Mouse (Mus musculus): ENCODE measurements around the gene Cetn3. TPM values are rescaled to one million over a fixed set of nuclear protein-coding genes. Genes with fewer than 3 reads are reported as not detected.

Gene Cetn3
- polyA plus RNA-seq, 1 experiment from 2014 or later: 194 TPM

- no peak for DNase-seq (ENCODE audit: low spot score)
- Histone ChIP-seq H3K4me1 (replicated peaks) (peaks cover 27% of the 10 kb centered on the region), H3K9me3 (no peaks in the 10 kb centered on the region), H3K4me3 (peak overlapping the region; percentile 80), H3K27me3 (ENCODE audit: insufficient read depth, poor library complexity, severe bottlenecking) (no peaks in the 10 kb centered on the region), H3K36me3 (peaks cover 13% of the 10 kb centered on the region), H3K27ac (peak overlapping the region; percentile 99)
- WGBS: 56% methylated on average over 9 of the region's 9 CpGs
These were observed 402 bp upstream of the Cetn3 start for GRCm38 (mm10) chr13:81782475-81782874.

GRCm38 (mm10) chr13:81783405-81784342 is 797 bp downstream of the Cetn3 start:
- 1% methylated on average over 62 of the region's 62 CpGs for WGBS
- H3K36me3 ChIP-seq: peaks cover 25% of the 10 kb centered on the region
- H3K27me3 ChIP-seq (ENCODE audit: insufficient read depth, poor library complexity, severe bottlenecking): no peaks in the 10 kb centered on the region
- no peaks in the 10 kb centered on the region for H3K9me3 ChIP-seq
- DNase-seq (ENCODE audit: low spot score): peak; percentile 98
- H3K27ac ChIP-seq: peak overlapping the region; percentile 99
- peak overlapping the region; percentile 80 for H3K4me3 ChIP-seq
- H3K4me1 ChIP-seq (replicated peaks): peaks cover 27% of the 10 kb centered on the region

DNA sequence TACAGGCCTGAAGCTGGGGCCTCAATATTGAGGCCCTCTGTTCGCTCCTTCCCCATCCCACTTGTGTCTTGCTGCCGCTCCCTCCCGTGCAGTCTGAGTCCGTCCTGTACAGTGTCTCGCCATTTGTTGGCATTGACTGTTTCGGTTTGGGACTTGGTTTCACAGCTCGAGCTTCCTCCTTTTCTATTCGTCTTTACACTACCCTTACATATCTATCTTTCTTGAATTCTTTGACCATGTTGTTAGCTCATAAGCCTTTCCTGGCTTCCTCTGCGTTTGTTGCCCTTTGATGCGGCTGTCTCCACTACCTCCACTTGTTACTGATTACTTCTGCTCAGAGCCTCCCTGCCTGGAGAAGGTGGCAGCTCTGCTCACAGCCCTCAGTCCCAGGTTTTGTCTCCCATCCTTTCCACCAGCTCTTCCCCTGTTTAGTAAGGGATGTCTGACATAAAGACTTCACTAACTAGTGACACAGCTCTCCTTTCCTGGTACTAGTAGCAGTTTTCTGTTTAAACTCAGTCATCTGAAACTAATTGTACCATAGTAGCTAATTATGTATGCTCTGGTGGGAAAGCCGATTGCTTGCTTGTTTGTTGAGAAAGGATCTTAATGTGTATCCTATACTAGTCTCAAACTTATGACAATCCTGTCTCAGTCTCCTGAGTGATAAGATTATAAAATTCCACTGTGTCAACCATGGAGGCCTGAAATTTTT is 3.0 kb downstream of the Cetn3 start:
- Histone ChIP-seq H3K4me1 (replicated peaks) (peaks cover 27% of the 10 kb centered on the region), H3K4me3 (no peak overlapping the region), H3K9me3 (no peaks in the 10 kb centered on the region), H3K36me3 (peaks cover 44% of the 10 kb centered on the region), H3K27me3 (ENCODE audit: insufficient read depth, poor library complexity, severe bottlenecking) (no peaks in the 10 kb centered on the region), H3K27ac (no peak overlapping the region)
- WGBS: 77% methylated on average over 11 of the region's 11 CpGs
- no peak for DNase-seq (ENCODE audit: low spot score)

DNA sequence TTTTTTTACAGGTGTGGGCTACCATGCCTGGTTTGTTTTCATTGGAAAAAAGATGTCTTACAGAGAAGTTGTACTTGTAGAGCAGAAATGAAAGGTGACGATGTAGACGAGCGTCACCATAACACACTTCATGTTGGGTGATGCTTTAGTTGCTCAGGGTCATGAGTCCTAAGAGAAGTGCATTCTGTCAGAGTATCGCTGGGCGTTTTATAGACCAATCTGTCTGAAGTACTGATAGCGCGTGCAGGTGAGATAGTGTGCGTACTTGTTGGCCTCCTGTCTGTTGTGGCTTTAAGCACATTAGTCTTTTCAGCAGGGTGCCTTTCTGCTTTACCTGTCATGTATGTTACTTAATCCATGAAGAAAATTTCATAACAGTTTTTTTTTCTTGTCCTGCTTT is 7.3 kb downstream of the Cetn3 start:
- no peak for DNase-seq (ENCODE audit: low spot score)
- Histone ChIP-seq H3K36me3 (peaks cover 63% of the 10 kb centered on the region), H3K9me3 (no peaks in the 10 kb centered on the region), H3K4me3 (no peak overlapping the region), H3K27me3 (ENCODE audit: insufficient read depth, poor library complexity, severe bottlenecking) (no peaks in the 10 kb centered on the region), H3K27ac (no peak overlapping the region), H3K4me1 (replicated peaks) (peaks cover 8% of the 10 kb centered on the region)
- WGBS: 96% methylated on average over 8 of the region's 8 CpGs

- WGBS: 92% methylated on average over 8 of the region's 8 CpGs
- no peaks in the 10 kb centered on the region for H3K9me3 ChIP-seq
- no peak for DNase-seq (ENCODE audit: low spot score)
- H3K4me1 ChIP-seq (replicated peaks): no peaks in the 10 kb centered on the region
- H3K27ac ChIP-seq: no peak overlapping the region
- no peaks in the 10 kb centered on the region for H3K27me3 ChIP-seq (ENCODE audit: insufficient read depth, poor library complexity, severe bottlenecking)
- H3K4me3 ChIP-seq: no peak overlapping the region
- H3K36me3 ChIP-seq: peaks cover 62% of the 10 kb centered on the region
These were observed 9.0 kb downstream of the Cetn3 start for GRCm38 (mm10) chr13:81791861-81792260.

DNA sequence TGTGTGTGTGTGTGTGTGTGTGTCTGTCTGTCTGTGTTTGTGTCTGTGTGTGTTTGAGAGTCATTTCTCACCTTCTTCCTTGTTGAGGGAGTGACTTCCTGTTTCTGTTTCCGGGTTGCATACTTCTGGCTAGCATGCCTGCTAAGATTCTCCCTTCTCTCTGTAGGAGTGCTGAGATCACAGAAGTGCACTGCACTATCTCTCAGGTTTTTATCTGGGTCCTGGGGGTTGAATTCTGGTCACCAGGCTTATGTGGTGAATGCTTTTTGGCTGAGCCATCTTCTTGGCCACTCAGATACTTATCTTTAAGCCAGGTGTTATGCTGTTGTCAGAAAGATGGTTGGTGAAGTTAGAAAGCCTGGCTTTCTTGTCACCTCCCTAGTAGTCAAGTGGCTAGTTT is 11.0 kb downstream of the Cetn3 start:
- no peak for DNase-seq (ENCODE audit: low spot score)
- no peak overlapping the region for H3K27ac ChIP-seq
- no peaks in the 10 kb centered on the region for H3K9me3 ChIP-seq
- no peaks in the 10 kb centered on the region for H3K4me1 ChIP-seq (replicated peaks)
- no peaks in the 10 kb centered on the region for H3K27me3 ChIP-seq (ENCODE audit: insufficient read depth, poor library complexity, severe bottlenecking)
- WGBS: 83% methylated on average over 1 of the region's 1 CpGs
- H3K4me3 ChIP-seq: no peak overlapping the region
- H3K36me3 ChIP-seq: peaks cover 47% of the 10 kb centered on the region

DNA sequence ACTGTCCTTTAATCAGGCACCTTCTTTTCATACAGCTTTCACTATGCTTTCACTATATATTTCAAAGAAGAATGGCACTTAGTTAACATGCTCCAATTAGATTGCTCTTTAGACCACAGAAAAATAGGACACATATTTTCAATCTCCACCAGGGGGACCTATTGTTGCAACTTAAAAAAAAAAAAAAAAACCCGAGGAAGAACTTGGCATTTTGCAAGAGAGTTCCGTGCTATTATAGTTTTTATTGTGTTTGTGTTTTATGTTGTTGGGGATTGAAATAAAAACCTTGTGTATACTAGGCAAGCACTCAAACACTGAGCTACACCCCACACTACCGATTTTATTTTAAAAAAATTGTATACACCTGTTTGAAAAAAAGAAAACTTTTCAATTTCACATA is 18.2 kb downstream of the Cetn3 start:
- Histone ChIP-seq H3K4me3 (no peak overlapping the region), H3K36me3 (0 out of 2 replicates have a peak, but pooled peaks cover 8% of the 10 kb centered on the region), H3K4me1 (replicated peaks) (no peaks in the 10 kb centered on the region), H3K9me3 (no peaks in the 10 kb centered on the region), H3K27ac (no peak overlapping the region), H3K27me3 (ENCODE audit: insufficient read depth, poor library complexity, severe bottlenecking) (no peaks in the 10 kb centered on the region)
- DNase-seq (ENCODE audit: low spot score): no peak
- 58% methylated on average over 3 of the region's 3 CpGs for WGBS

GRCm38 (mm10) chr13:81803713-81804112 is 20.8 kb downstream of the Cetn3 start:
- Histone ChIP-seq H3K36me3 (0 out of 2 replicates have a peak, but pooled peaks cover 3% of the 10 kb centered on the region), H3K27ac (no peak overlapping the region), H3K4me3 (no peak overlapping the region), H3K27me3 (ENCODE audit: insufficient read depth, poor library complexity, severe bottlenecking) (no peaks in the 10 kb centered on the region), H3K9me3 (no peaks in the 10 kb centered on the region), H3K4me1 (replicated peaks) (no peaks in the 10 kb centered on the region)
- DNase-seq (ENCODE audit: low spot score): no peak
- 95% methylated on average over 4 of the region's 4 CpGs for WGBS

DNA sequence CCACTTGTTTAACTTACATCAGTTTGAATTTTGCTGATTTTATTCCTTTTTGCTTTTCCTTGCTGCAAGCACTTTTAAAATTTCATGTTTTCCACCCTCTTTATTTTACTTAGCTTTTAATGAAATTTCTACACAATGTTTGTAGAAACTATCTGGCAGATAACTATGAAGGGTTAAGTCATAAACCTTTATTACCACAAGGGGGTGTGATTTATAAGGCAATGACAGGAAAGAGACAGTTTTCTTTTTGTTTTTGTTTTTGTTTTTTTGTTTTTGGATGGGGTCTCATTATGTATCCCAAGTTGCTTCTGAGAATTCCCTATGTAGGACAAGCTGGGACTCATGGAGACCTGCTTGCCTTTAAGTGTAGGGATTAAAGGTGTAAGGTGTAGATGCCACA is 39.9 kb downstream of the Cetn3 start:
- H3K27me3 ChIP-seq (ENCODE audit: insufficient read depth, poor library complexity, severe bottlenecking): no peaks in the 10 kb centered on the region
- DNase-seq (ENCODE audit: low spot score): no peak
- no peak overlapping the region for H3K4me3 ChIP-seq
- H3K9me3 ChIP-seq: no peaks in the 10 kb centered on the region
- no peak overlapping the region for H3K27ac ChIP-seq
- H3K4me1 ChIP-seq (replicated peaks): no peaks in the 10 kb centered on the region
- no peaks in the 10 kb centered on the region for H3K36me3 ChIP-seq

GRCm38 (mm10) chr13:81824576-81825330 is 41.9 kb downstream of the Cetn3 start:
- no peak for DNase-seq (ENCODE audit: low spot score)

DNA sequence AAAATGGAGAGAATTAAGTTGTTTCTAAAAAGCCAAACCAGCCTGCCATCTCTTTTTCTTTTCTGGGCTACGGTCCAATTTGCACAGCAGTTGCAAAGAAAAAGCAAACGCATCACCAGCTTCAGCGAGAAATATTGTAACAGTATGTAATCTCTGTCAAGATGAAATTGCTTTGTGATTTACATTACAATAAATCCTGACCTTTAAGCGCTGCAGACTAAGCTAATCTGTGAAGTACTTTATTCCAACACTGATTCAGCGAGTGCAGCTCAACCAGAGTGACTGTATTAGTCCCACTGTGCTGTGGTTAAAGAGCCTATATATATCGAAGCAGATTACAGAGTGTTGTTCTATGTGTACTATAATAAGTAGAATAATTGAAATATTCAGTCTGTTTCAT is 45.6 kb downstream of the Cetn3 start:
- DNase-seq (ENCODE audit: low spot score): no peak
- Histone ChIP-seq H3K36me3 (no peaks in the 10 kb centered on the region), H3K4me1 (replicated peaks) (no peaks in the 10 kb centered on the region), H3K27me3 (ENCODE audit: insufficient read depth, poor library complexity, severe bottlenecking) (no peaks in the 10 kb centered on the region), H3K27ac (no peak overlapping the region), H3K4me3 (no peak overlapping the region), H3K9me3 (no peaks in the 10 kb centered on the region)
- WGBS: 89% methylated on average over 6 of the region's 6 CpGs

More at GRCm38 (mm10) chr13:81824576-81825330, 41.9 kb downstream of the Cetn3 start:
- no peaks in the 10 kb centered on the region for H3K36me3 ChIP-seq
- no peaks in the 10 kb centered on the region for H3K9me3 ChIP-seq
- WGBS: 81% methylated on average over 11 of the region's 11 CpGs
- no peaks in the 10 kb centered on the region for H3K27me3 ChIP-seq (ENCODE audit: insufficient read depth, poor library complexity, severe bottlenecking)
- H3K27ac ChIP-seq: no peak overlapping the region
- no peaks in the 10 kb centered on the region for H3K4me1 ChIP-seq (replicated peaks)
- no peak overlapping the region for H3K4me3 ChIP-seq

GRCm38 (mm10) chr13:81831838-81832237 is 49.0 kb downstream of the Cetn3 start:
- Histone ChIP-seq H3K27ac (no peak overlapping the region), H3K9me3 (no peaks in the 10 kb centered on the region), H3K4me1 (replicated peaks) (no peaks in the 10 kb centered on the region), H3K36me3 (no peaks in the 10 kb centered on the region), H3K4me3 (no peak overlapping the region), H3K27me3 (ENCODE audit: insufficient read depth, poor library complexity, severe bottlenecking) (no peaks in the 10 kb centered on the region)
- DNase-seq (ENCODE audit: low spot score): no peak
- WGBS: 93% methylated on average over 7 of the region's 7 CpGs
